Mouse (Mus musculus) c-Kit-negative CD71-positive TER-119-positive erythroid progenitor cells, embryonic 14.5 days (primary cell): ENCODE measurements around the gene Glipr1.
A peak's percentile ranks its signal among the peaks of the same experiment; 100 is the strongest.

Source experiments
- DNase-seq: peaks from one replicate; pipeline ENCODE4 v3.0.0-alpha.2; 2013; ENCODE audit warnings: low read depth, low spot score

Glipr1 gene

DNA sequence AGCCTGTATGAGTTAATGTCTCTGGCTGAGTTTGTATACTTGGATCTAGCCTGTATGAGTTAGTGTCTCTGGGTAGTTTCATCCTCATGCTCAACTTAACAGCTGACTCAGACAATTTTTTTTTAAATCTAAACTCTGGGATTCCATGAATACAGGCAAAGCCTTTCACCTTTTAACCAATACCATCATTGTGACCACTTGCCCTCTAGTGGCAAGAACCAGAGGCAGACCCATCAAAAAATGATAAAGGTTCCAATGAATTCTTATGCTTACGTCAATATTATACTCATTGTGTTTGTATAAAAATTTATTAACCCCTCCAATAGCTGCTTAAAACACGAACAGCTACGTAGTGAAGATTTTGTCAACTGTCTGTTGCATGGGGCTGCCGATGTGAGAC is 36.0 kb downstream of the Glipr1 start:
- no peak for DNase-seq

GRCm38 (mm10) chr10:111960459-111960858 is 42.0 kb downstream of the Glipr1 start:
- DNase-seq = no peak

- no peak for DNase-seq
These were observed 43.1 kb downstream of the Glipr1 start for GRCm38 (mm10) chr10:111959353-111959752.

DNA sequence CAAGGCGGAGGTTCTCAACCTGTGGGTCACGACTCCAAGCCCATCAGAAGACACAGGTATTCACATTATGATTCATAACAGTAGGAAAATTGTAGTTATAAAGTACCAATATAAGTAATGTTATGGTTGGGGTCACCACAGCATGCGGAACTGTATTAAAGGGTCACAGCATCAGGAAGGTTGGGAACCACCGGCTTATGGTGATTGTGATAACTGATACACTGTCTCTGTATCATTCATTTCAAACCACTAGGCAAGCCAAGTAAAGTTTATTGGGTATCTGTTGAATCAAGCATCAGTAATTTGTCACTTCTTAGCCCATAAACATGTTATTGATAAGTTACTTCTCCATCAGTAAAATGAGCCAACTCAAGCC is 44.4 kb downstream of the Glipr1 start:
- DNase-seq = no peak

DNA sequence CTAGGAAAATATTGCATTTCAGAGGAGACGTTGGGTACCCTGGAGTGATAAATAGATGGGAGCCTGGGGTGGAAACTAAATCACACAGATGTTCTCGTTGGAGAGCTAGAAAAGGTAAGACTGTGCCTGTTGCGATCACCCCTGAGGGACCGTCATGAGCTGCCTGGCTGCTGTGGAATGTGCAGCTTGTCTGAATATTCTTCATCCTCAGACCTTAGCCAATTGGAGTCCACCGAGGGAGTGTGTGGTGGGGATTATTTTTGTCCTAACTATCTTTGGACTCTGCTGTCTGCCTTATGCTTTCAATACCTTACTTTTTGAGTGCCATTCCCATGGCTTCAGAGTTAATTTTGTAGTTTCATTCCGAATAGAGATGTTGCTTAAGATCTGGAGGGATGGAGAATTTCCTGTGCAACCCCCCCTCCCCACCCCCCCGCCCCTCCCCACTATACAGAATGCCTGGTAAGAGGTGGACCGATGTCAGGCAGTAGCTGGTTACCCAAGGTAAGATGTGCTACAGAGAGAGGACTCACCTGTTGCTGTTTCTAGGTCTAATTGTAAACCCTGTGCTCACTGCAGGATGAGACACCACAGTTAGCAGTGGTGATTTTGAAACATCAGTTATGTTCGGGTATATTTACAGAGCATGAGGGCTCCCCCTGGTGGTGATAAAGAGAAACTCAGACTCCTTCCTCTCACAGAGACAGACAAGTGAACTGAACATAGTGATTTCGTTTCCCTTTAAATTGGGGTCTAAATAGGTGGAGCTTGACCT is 45.0 kb downstream of the Glipr1 start:
- DNase-seq = peak; percentile 36

DNA sequence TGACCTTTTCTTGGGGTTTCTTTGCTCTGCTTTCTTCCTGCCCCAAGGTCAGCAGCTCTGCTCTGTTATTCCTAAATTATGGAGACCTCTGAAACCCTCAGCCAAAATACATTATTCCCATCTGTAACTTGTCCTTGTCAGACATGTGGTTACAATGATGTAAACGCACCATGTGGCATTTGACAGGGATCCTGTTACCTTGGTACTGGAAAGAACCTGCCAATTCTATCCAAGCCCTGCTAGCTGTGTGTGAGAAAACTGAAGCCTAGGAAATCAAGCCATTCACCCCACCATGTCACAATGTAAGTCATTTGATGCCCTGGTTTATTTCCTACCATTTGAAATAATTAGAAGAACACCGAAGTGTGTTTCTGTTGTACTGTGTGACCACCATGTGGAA is 46.6 kb downstream of the Glipr1 start:
- no peak for DNase-seq

DNA sequence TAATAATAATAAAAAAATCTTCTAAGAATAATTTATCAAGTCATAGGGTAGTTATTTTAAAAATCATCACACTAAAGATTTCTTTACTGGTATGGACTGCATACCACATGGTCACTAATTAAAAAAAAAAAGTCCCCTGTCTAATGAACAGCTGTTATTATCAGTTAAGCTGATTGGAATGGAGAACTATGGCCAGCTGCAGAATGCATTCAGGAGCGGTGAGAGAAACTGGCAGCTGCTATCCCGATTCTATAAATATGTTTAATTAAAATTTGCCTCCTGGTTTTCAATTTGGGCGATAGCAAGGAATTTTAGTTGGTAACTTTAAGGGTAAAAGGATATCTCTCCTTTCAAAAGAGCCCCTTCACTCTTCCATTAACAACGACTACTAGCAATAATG is 53.4 kb downstream of the Glipr1 start:
- no peak for DNase-seq

DNA sequence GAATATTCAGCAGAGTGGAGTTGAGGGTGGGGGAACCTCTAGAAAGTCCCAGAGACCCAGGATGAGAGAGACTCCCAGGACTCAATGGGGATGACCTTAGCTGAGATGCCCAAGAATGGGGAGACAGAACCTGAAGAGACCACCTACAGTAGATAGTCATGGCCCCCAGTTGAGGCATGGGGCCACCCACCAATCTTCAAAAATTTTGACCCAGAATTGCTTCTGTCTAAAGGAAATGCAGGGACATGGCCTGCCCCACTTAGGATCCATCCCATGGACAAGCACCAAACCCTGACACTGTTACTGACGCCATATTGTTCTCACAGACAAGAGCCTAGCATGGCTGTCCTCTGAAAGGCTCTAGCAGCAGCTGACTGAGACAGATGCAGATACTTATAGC is 54.4 kb downstream of the Glipr1 start:
- no peak for DNase-seq

DNA sequence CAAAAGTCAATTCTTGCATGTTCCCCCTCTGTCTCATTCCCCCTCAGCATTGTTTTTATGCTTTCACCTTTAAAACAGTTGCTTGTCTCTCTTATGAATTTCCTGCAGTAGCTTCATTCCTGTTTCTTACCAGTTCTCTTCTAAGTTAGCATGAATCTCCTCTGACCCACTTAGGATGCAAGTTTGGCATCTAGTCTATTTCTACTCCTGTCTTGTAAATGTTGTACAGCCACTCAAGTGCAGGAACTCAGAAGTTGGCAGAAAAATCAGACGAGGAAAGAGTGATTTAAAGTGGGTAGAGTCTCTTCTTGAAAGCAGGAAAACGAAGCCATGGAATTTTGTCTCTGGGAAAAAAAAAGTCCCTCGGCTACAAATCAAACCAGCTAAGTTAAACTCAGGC is 56.9 kb downstream of the Glipr1 start:
- DNase-seq = no peak

GRCm38 (mm10) chr10:111943026-111943425 is 59.4 kb downstream of the Glipr1 start:
- no peak for DNase-seq

DNA sequence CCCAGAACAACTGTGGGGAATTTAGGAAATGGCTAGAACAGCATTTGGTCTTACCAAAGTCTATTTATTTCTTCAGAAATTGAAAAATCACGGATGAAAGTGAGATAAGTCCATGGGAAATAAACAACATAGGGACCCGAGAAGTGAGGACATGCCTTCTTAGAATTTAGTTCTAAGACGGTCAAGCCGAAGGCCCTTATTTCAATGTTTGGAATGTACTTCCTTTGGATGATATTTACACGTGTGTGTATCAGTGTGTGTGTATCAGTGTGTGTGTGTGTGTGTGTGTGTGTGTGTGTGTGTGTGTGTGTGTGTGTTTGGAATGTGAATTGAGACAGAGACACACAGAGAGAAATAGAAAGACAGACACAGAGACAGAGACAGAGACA is 65.3 kb downstream of the Glipr1 start:
- no peak for DNase-seq

- no peak for DNase-seq
These were observed 65.8 kb downstream of the Glipr1 start for GRCm38 (mm10) chr10:111936491-111937145.

DNA sequence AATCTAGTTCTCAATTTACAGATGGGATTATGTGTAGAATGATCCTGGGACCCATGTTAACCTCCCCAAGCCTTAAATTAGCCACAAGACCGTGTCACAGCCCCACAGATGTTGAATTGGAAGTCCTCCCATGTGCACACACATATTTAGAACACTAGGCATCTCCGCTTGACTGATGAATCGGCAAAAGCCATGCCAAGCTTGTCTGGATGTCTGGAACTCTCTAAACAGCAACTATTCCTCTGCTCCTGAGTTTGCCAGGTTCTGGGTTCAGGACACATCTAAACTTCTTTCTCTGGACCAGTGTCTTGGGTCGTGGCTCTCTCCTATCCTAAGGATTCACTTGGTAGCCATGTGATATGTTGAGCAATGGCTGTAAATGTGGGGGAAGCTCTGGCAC is 66.4 kb downstream of the Glipr1 start:
- DNase-seq = no peak
